Mouse (Mus musculus) MEL (cell line): ENCODE data around the gene Atpaf2. TPM values are rescaled to one million over a fixed set of nuclear protein-coding genes. Genes with fewer than 3 reads are reported as not detected.

ENCODE experiments used
- DNase-seq: peaks from one replicate; pipeline ENCODE4 v3.0.0; 2011; ENCODE audit warnings: low read depth, low spot score
- H3K27ac ChIP-seq: 2 replicates; pipeline ENCODE4 v1.5.1; 2012; ENCODE audit warnings: low read depth, mild to moderate bottlenecking, control low read depth, low read length, moderate library complexity; ENCODE audit not compliant: control insufficient read depth
- H3K27me3 ChIP-seq, 2 experiments: fragments of 150-350 bp in 1 of 2; sonication (generic) in 1 of 2; 2 replicates each; pipeline ENCODE4 v1.6.1; 2012; ENCODE audit warnings: low read length in 2 of 2, mild to moderate bottlenecking in 2 of 2, improper control_type of control experiment in 1 of 2, moderate library complexity in 1 of 2; ENCODE audit not compliant: insufficient read depth in 2 of 2, control insufficient read depth in 1 of 2
- H3K36me3 ChIP-seq, 2 experiments: 2 replicates each; pipeline ENCODE4 v1.6.1; 2012 to 2014; ENCODE audit warnings: low read length in 2 of 2, improper control_type of control experiment in 1 of 2, inconsistent platforms in 1 of 2, mild to moderate bottlenecking in 1 of 2; ENCODE audit not compliant: insufficient read depth in 2 of 2, control insufficient read depth in 1 of 2
- H3K4me1 ChIP-seq, 2 experiments: fragments of 150-350 bp in 1 of 2; sonication (generic) in 1 of 2; 2 replicates each; pipeline ENCODE4 v1.6.1; 2012; ENCODE audit warnings: low read length in 2 of 2, improper control_type of control experiment in 1 of 2, mild to moderate bottlenecking in 1 of 2; ENCODE audit not compliant: insufficient read depth in 2 of 2, control insufficient read depth in 1 of 2
- H3K4me3 ChIP-seq, 2 experiments: fragments of 150-350 bp in 1 of 2; sonication (generic) in 1 of 2; 2 replicates each; pipeline ENCODE4 v1.5.1; 2012; ENCODE audit warnings: low read depth in 2 of 2, low read length in 2 of 2, mild to moderate bottlenecking in 2 of 2, moderate library complexity in 2 of 2, control low read depth in 1 of 2, improper control_type of control experiment in 1 of 2; ENCODE audit not compliant: control insufficient read depth in 1 of 2, insufficient read depth in 1 of 2
- H3K79me2 ChIP-seq: 2 replicates; pipeline ENCODE4 v1.6.1; 2012; ENCODE audit warnings: mild to moderate bottlenecking, low read length, moderate library complexity; ENCODE audit not compliant: control insufficient read depth, poor library complexity, insufficient read depth
- H3K9ac ChIP-seq: 2 replicates; pipeline ENCODE4 v1.6.1; 2012; ENCODE audit warnings: low read depth, mild to moderate bottlenecking, control low read depth, low read length, moderate library complexity; ENCODE audit not compliant: control insufficient read depth, poor library complexity, severe bottlenecking
- H3K9me3 ChIP-seq: fragments of 150-350 bp; sonication (generic); replicated peaks from 2 replicates; pipeline ENCODE4 v1.6.1; 2012; ENCODE audit warnings: mild to moderate bottlenecking, low read length, improper control_type of control experiment, moderate library complexity; ENCODE audit not compliant: insufficient read depth
- E2F4 ChIP-seq: IDR thresholded peaks from 2 replicates; pipeline ENCODE4 v1.6.1; 2011; ENCODE audit warnings: low read depth, low read length, improper control_type of control experiment, borderline replicate concordance
- ELF1 ChIP-seq: IDR thresholded peaks from 2 replicates; pipeline ENCODE4 v1.6.1; 2014; ENCODE audit warnings: low read depth, mild to moderate bottlenecking, inconsistent platforms, low read length, improper control_type of control experiment, moderate library complexity
- GATA1 ChIP-seq: IDR thresholded peaks from 2 replicates; pipeline ENCODE4 v1.6.1; 2011; ENCODE audit warnings: low read depth, low read length, improper control_type of control experiment
- HCFC1 ChIP-seq: IDR thresholded peaks from 2 replicates; pipeline ENCODE4 v1.6.1; 2012; ENCODE audit warnings: low read depth, mild to moderate bottlenecking, inconsistent platforms, low read length, improper control_type of control experiment, moderate library complexity
- KAT2A ChIP-seq: conservative IDR thresholded peaks from 2 replicates; pipeline ENCODE4 v1.6.1; 2012; ENCODE audit warnings: low read depth, low read length, improper control_type of control experiment, inconsistent platforms
- MAZ ChIP-seq: IDR thresholded peaks from 2 replicates; pipeline ENCODE4 v1.6.1; 2012; ENCODE audit warnings: low read depth, mild to moderate bottlenecking, inconsistent platforms, low read length, improper control_type of control experiment
- MYB ChIP-seq: IDR thresholded peaks from 2 replicates; pipeline ENCODE4 v1.6.1; 2011; ENCODE audit warnings: mild to moderate bottlenecking, low read depth, low read length, improper control_type of control experiment
- NELFE ChIP-seq: IDR thresholded peaks from 2 replicates; pipeline ENCODE4 v1.6.1; 2011; ENCODE audit warnings: low read depth, low read length, improper control_type of control experiment
- NRF1 ChIP-seq: IDR thresholded peaks from 2 replicates; pipeline ENCODE4 v1.6.1; 2014; ENCODE audit warnings: low read depth, mild to moderate bottlenecking, inconsistent platforms, low read length, improper control_type of control experiment, moderate library complexity; ENCODE audit not compliant: poor library complexity, insufficient read depth, severe bottlenecking
- POLR2AphosphoS2 ChIP-seq: IDR thresholded peaks from 2 replicates; pipeline ENCODE4 v1.6.1; 2011; ENCODE audit warnings: low read length, improper control_type of control experiment
- POLR2AphosphoS5 ChIP-seq: IDR thresholded peaks from 2 replicates; pipeline ENCODE4 v1.6.1; 2012; ENCODE audit warnings: low read depth, borderline replicate concordance, mild to moderate bottlenecking, inconsistent platforms, low read length, moderate library complexity, mixed read lengths
- SIN3A ChIP-seq: IDR thresholded peaks from 2 replicates; pipeline ENCODE4 v1.6.1; 2012; ENCODE audit warnings: low read length, improper control_type of control experiment, inconsistent platforms
- SMC3 ChIP-seq: IDR thresholded peaks from 2 replicates; pipeline ENCODE4 v1.6.1; 2011; ENCODE audit warnings: low read depth, low read length, improper control_type of control experiment
- TBP ChIP-seq: IDR thresholded peaks from 2 replicates; pipeline ENCODE4 v1.8.0; 2011; ENCODE audit warnings: low read depth, low read length, improper control_type of control experiment
- UBTF ChIP-seq: IDR thresholded peaks from 2 replicates; pipeline ENCODE4 v1.6.1; 2012; ENCODE audit warnings: low read depth, mild to moderate bottlenecking, inconsistent platforms, low read length, improper control_type of control experiment, moderate library complexity, borderline replicate concordance; ENCODE audit not compliant: insufficient read depth
- ZC3H11A ChIP-seq: IDR thresholded peaks from 2 replicates; pipeline ENCODE4 v1.6.1; 2012; ENCODE audit warnings: low read depth, mild to moderate bottlenecking, inconsistent platforms, low read length, improper control_type of control experiment
- ZMIZ1 ChIP-seq: IDR thresholded peaks from 2 replicates; pipeline ENCODE4 v1.6.1; 2012; ENCODE audit warnings: low read depth, mild to moderate bottlenecking, inconsistent platforms, low read length, improper control_type of control experiment, moderate library complexity
- ZNF384 ChIP-seq: IDR thresholded peaks from 2 replicates; pipeline ENCODE4 v1.6.1; 2012; ENCODE audit warnings: low read depth, mild to moderate bottlenecking, inconsistent platforms, low read length, improper control_type of control experiment
- polyA plus RNA-seq, 2 experiments: library from polyadenylated mRNA; stranded (reverse) in 1 of 2; unstranded in 1 of 2; fragments of >175 nt in 1 of 2; fragments of >200 nt in 1 of 2; gene quantifications; 2 replicates each; pipeline versions ENCODE4 v1.2.1 to v1.2.4; 2012; ENCODE audit warnings: low replicate concordance in 2 of 2, low read depth in 1 of 2; ENCODE audit not compliant: insufficient read length in 2 of 2, insufficient read depth in 1 of 2, missing spikeins in 1 of 2
- total RNA-seq: library from RNA; depleted of rRNA; stranded (reverse); fragments of 300-350 nt; gene quantifications from 2 replicates; pipeline ENCODE4 v1.2.3, GENCODE M21; 2012

Atpaf2 gene
- total and polyA plus RNA-seq, 3 experiments: 82.6 to 102 TPM; not detected in 1

- DNase-seq: no peak
- Histone ChIP-seq H3K9me3 (no peaks in the 10 kb centered on the region), H3K4me1 (peaks cover 4 to 15% of the 10 kb centered on the region in 2 experiments; a peak in 3 of 4 replicates), H3K4me3 (no peak overlapping the region), H3K27me3 (no peaks in the 10 kb centered on the region), H3K79me2 (peaks cover 3% of the 10 kb centered on the region; the same call in 1 of the 2 replicates), H3K36me3 (peaks cover 0 to 9% of the 10 kb centered on the region in 2 experiments; a peak in 2 of 4 replicates), H3K9ac (no peak overlapping the region), H3K27ac (no peak overlapping the region)
- TF ChIP-seq MYB: no peak
- TF ChIP-seq TBP: no peak
- no peak for TF ChIP-seq SIN3A
- TF ChIP-seq POLR2AphosphoS5: no peak
- no peak for TF ChIP-seq GATA1
- TF ChIP-seq UBTF: no peak
- TF ChIP-seq E2F4: no peak
- no peak for TF ChIP-seq HCFC1
- TF ChIP-seq ELF1: no peak
- no peak for TF ChIP-seq KAT2A
- TF ChIP-seq ZC3H11A: no peak
- no peak for TF ChIP-seq NRF1
- no peak for TF ChIP-seq ZNF384
Observed at GRCm38 (mm10) chr11:60357116-60357515, 61.1 kb downstream of the Atpaf2 start.

DNA sequence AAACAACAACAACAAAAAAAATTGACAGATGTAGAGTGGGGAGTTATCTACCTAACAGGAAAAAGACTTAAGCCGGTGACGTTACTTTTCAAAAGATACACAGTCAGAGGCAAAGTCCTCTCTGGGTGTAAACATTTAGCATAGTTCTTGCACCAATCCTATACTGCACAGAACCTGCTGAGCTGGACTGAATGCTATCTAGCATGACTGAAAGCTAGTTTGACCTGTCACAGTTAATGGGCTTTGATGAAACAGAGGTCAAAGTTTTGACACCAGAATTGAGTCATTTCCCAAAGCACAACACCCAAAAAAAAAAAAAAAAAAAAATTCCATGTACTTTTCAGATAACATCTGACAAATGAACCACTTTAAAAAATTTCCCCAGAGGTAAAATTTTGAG lies 62.3 kb downstream of the Atpaf2 start:
- H3K9me3 ChIP-seq: no peaks in the 10 kb centered on the region
- no peaks in the 10 kb centered on the region for H3K27me3 ChIP-seq
- H3K27ac ChIP-seq: no peak overlapping the region
- peaks cover 4% of the 10 kb centered on the region; the same call in 1 of the 2 replicates for H3K79me2 ChIP-seq
- TF ChIP-seq NELFE: no peak
- TF ChIP-seq ZC3H11A: no peak
- TF ChIP-seq SMC3: no peak
- TF ChIP-seq MAZ: no peak
- TF ChIP-seq SIN3A: no peak
- no peak for TF ChIP-seq POLR2AphosphoS2
- no peak for TF ChIP-seq ELF1
- no peak for TF ChIP-seq ZMIZ1
- H3K4me3 ChIP-seq: no peak overlapping the region
- no peak for DNase-seq
- H3K36me3 ChIP-seq: peaks cover 0 to 13% of the 10 kb centered on the region in 2 experiments; a peak in 2 of 4 replicates
- no peak overlapping the region for H3K9ac ChIP-seq
- H3K4me1 ChIP-seq: peaks cover 4 to 23% of the 10 kb centered on the region in 2 experiments; a peak in 3 of 4 replicates
